Mouse (Mus musculus): ENCODE results near the gene Mpl. TPM values are rescaled to one million over a fixed set of nuclear protein-coding genes. Genes with fewer than 3 reads are reported as not detected.

Mpl gene
- polyA plus RNA-seq, 1 experiment = not detected

DNA sequence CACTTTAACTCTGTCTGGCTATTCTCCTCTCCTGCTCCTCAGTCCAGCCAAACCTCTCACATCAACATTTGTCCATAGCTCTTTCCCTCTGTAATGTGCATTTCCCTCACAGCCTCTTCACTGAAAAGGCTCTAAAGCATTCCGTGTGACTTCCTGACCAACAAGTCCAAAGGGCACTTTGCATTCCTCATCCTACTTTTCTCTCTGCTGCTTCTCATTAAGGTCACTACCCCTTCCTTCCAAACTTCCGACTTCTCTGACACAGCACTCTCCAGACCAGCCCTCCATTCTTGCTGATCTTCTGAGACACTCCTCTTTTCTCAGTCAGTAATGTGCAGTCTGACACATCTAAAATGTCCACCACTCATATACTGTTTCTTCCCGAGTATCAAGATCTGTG, 60.9 kb downstream of the Mpl start:
- no peak overlapping the region for H3K4me3 ChIP-seq (ENCODE audit: control insufficient read depth, low read depth, low read length)
- H3K27me3 ChIP-seq (ENCODE audit: control insufficient read depth, insufficient read depth, low read length) = no peaks in the 10 kb centered on the region
- H3K27ac ChIP-seq (ENCODE audit: control insufficient read depth, insufficient read depth, low read depth, low read length) = no peak overlapping the region
- H3K36me3 ChIP-seq (ENCODE audit: control insufficient read depth, insufficient read depth, low read length) = peaks cover 2% of the 10 kb centered on the region
- TF ChIP-seq CTCF (IDR thresholded peaks at IDR 0.05; ENCODE audit: control insufficient read depth, insufficient read depth, insufficient replicate concordance, low read depth, low read length) (no peak), POLR2A (IDR thresholded peaks at IDR 0.05; ENCODE audit: control insufficient read depth, low read depth, low read length) (no peak)
- H3K4me1 ChIP-seq (ENCODE audit: control insufficient read depth, insufficient read depth, low read length) = peaks cover 5% of the 10 kb centered on the region

DNA sequence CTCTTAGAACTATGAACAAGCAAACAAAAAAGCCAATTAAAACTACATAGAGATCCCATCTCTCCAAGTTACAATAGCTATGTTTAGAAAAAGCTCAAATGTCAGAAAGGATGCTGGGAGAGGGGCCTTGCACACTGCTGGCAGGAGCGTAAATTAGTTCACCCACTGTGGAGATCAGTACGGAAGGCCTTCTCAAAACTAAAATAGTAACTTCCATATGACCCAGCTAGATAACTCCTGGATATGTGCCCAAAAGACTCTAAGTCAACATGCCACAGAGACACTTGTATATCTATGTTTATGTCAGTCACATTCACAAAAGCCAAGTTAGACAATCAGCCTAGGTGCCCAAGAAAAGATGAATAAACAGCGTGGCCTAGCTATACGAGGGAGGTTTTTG, 62.0 kb downstream of the Mpl start:
- Histone ChIP-seq H3K4me3 (ENCODE audit: control insufficient read depth, low read depth, low read length) (no peak overlapping the region), H3K27me3 (ENCODE audit: control insufficient read depth, insufficient read depth, low read length) (no peaks in the 10 kb centered on the region), H3K36me3 (ENCODE audit: control insufficient read depth, insufficient read depth, low read length) (no peaks in the 10 kb centered on the region; the same call in none of the 2 replicates), H3K27ac (ENCODE audit: control insufficient read depth, insufficient read depth, low read depth, low read length) (no peak overlapping the region), H3K4me1 (ENCODE audit: control insufficient read depth, insufficient read depth, low read length) (peaks cover 5% of the 10 kb centered on the region)
- TF ChIP-seq CTCF (IDR thresholded peaks at IDR 0.05; ENCODE audit: control insufficient read depth, insufficient read depth, insufficient replicate concordance, low read depth, low read length) (no peak), POLR2A (IDR thresholded peaks at IDR 0.05; ENCODE audit: control insufficient read depth, low read depth, low read length) (no peak)

DNA sequence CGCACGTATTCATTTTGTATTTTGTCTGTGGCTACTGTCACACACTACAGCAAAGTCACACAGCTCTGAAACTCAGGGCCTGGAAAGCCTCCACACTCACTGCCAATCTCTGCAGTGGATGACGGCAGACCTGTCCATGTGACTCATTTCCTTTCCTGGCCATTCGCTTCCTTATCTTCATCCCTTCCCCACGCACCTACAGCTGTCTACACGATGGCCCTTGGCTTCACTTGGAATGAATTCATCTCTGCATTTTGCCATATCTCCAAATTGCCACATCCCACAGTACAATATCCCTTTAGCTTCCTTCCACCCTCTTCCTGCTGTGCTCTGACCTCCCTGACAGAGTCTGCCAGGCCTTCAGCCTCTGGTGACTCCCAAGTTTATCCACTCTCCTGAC, 62.8 kb downstream of the Mpl start:
- no peak overlapping the region for H3K4me3 ChIP-seq (ENCODE audit: control insufficient read depth, low read depth, low read length)
- TF ChIP-seq CTCF (IDR thresholded peaks at IDR 0.05; ENCODE audit: control insufficient read depth, insufficient read depth, insufficient replicate concordance, low read depth, low read length) = no peak
- no peak for TF ChIP-seq POLR2A (IDR thresholded peaks at IDR 0.05; ENCODE audit: control insufficient read depth, low read depth, low read length)
- H3K4me1 ChIP-seq (ENCODE audit: control insufficient read depth, insufficient read depth, low read length) = peaks cover 5% of the 10 kb centered on the region
- H3K36me3 ChIP-seq (ENCODE audit: control insufficient read depth, insufficient read depth, low read length) = no peaks in the 10 kb centered on the region; the same call in none of the 2 replicates
- no peaks in the 10 kb centered on the region for H3K27me3 ChIP-seq (ENCODE audit: control insufficient read depth, insufficient read depth, low read length)
- H3K27ac ChIP-seq (ENCODE audit: control insufficient read depth, insufficient read depth, low read depth, low read length) = no peak overlapping the region

Other genes starting within 250 kb of the Mpl start
- 14.3 and 15.2 TPM in 2 replicates for gene Ptprf, start 166.1 kb downstream of the Mpl start, polyA plus RNA-seq (2012; rRNA removed)
- gene Szt2, start 48.2 kb downstream of the Mpl start, polyA plus RNA-seq (2012; rRNA removed) = 12.2 and 14.2 TPM in 2 replicates
- gene Med8, start 48.2 kb downstream of the Mpl start, polyA plus RNA-seq (2012; rRNA removed) = 28.3 and 29.0 TPM in 2 replicates
- 17.1 and 19.6 TPM in 2 replicates for gene Elovl1, start 29.4 kb downstream of the Mpl start, polyA plus RNA-seq (2012; rRNA removed)
- gene Cdc20, start 20.2 kb downstream of the Mpl start, polyA plus RNA-seq (2012; rRNA removed) = 116 and 126 TPM in 2 replicates
- gene Tie1, start 32.5 kb upstream of the Mpl start, polyA plus RNA-seq (2012; rRNA removed) = 1.8 and 2.1 TPM in 2 replicates
- gene 2610528J11Rik, start 69.5 kb upstream of the Mpl start, polyA plus RNA-seq (2012; rRNA removed) = 0.26 and 0.45 TPM in 2 replicates
- gene Tmem125, start 86.5 kb upstream of the Mpl start, polyA plus RNA-seq (2012; rRNA removed) = 0.25 TPM in 1 of 2 replicates, not detected in the other
- gene Cfap57, start 163.3 kb upstream of the Mpl start, polyA plus RNA-seq (2012; rRNA removed) = 53.3 and 55.1 TPM in 2 replicates
- 45.0 and 46.4 TPM in 2 replicates for gene Ebna1bp2, start 163.3 kb upstream of the Mpl start, polyA plus RNA-seq (2012; rRNA removed)
- 0.20 and 0.36 TPM in 2 replicates for gene Olfr62, start 201.4 kb upstream of the Mpl start, polyA plus RNA-seq (2012; rRNA removed)
- gene Olfr1342, start 235.2 kb upstream of the Mpl start, polyA plus RNA-seq (2012; rRNA removed) = not detected in 2 replicates
- 0.15 TPM in 1 of 2 replicates, not detected in the other for gene Olfr1341, start 246.0 kb upstream of the Mpl start, polyA plus RNA-seq (2012; rRNA removed)

Data from testis, adult 2 months (tissue).